Mouse (Mus musculus): ENCODE measurements at regions not wholly inside any gene's neighbourhood (a gene's known extent, or its start where the extent isn't known, plus 50 kb on each side); places are given as distances from the start of the nearest gene placed in this dataset.

DNA sequence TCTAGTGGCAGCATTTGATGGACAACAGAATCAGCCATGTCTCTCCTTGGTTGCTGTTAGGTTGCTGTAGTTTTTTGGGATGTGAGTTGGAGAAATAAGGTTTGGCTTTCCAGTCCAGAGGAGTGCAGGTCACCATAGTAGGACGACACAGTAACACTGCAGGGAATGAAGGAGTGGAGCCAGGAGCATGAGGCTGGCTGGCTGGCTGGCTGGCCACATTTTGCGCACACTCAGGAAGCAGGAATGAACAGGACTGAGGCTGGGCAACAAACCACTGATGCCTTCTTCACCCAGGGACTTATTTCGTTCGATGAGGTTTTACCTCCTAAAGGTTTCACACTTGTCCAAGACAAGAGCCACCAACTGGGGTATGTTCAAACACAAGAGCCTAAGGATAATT is 205.9 kb upstream of the Rnd3 start:
- TF ChIP-seq CTCF (IDR thresholded peaks at IDR 0.05; ENCODE audit: borderline replicate concordance, insufficient read depth, low read length), result no peak
- TF ChIP-seq POLR2A (IDR thresholded peaks at IDR 0.05; ENCODE audit: low read depth, low read length), result no peak

Data from embryonic fibroblast, embryonic 13.5 days (primary cell).